Mouse (Mus musculus): ENCODE results near the gene Fgf15.

The Fgf15 gene

DNA sequence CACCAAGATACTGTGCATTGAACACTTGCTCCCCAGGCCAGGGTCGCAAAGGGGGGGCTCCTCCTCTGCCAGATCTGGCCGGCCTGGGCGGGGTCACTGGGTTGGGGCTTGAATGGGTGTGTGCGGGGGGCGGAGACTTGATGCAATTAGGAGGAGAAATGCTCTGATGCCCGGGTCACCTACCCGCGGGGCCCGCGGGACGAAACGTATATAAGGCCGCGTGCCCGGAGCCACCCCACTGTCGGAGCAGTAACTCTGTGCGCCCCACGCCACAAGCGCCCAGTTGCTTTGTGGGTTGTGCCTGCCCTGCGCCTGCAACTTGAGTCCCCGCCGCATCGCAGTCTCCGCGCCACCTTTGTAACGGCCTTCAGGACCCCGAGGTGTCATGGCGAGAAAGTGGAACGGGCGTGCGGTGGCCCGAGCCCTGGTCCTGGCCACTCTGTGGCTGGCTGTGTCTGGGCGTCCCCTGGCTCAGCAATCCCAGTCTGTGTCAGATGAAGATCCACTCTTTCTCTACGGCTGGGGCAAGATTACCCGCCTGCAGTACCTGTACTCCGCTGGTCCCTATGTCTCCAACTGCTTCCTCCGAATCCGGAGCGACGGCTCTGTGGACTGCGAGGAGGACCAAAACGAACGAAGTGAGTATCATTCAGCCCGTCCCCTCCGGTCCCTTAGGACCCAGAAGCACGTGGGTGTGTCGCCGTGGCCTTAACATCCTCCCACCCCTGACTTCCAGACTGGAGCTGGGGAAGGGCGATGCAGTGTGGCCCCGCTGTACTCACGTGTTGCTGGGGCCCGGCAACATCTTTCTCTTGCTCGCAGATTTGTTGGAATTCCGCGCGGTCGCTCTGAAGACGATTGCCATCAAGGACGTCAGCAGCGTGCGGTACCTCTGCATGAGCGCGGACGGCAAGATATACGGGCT is at the start of gene Fgf15:
Fgf15 (plus strand) TSS at position 238 of the 925 bp plus-strand sequence.
- DNase-seq (ENCODE audit: low spot score in 2 of 2): peak in 1 of 2 experiments; percentile 3

DNA sequence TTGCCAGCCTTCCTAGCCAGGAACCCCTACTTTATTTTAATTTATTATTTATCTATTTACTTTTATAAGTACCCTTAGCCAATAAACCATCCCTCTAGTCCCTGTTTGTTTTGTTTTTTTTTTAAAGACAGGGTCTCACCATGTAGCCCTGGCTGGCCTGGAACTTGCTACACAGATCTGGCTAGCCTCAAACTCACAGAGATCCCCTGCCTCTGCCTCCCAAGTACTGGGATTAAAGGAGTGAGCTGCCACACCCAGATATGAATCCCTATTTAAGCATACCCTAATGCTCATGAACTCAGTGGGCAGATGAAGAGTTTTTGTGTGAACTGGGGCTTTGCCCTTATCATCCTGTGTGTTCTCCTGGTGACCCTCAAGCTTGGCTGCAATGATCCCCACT is 49.3 kb upstream of the Fgf15 start, which contains the start of gene Fgf4:
Fgf4 (plus strand) TSS at position 301 of the 400 bp plus-strand sequence.
- DNase-seq (ENCODE audit: low spot score in 2 of 2): no peak

DNA sequence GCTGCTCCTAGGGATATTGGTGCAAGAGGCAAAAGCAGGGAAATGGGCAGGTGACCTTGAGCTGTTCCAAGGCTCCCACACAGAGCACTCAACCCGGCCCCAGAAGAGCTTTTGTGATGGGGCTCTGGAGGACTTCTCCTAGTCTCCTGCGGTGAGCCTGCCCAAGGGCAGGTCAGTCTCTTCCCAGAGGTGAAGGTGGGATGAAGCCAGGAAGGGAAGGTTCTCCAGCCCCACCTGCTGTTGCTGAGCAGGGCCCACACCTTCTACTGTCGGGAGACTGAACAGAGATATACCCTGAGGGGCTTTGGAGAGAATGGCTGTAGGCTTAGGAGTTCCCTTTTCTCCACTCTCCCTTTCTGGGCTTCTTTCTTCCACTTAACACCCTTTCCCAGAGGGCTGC is 45.0 kb upstream of the Fgf15 start:
- DNase-seq (ENCODE audit: low spot score in 2 of 2): no peak

DNA sequence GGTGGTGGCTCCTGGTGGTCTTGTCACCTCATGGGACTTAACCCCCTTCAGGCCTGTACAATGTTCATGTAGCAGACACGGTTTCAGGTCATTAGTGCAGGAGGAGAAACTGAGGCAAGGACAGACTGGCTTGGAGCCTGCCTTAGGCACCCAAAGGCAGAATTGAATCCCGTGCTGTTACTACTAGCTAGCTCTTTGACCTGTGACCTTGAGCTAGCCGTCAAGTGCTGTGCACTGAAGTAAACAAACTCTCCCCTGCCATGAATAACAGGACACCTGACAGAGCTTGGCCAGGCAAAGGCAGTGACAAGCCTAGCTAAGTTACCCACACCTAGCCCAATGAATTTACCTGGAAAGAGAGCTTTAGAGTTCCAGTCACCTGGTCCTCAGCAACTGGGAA is 41.4 kb upstream of the Fgf15 start:
- DNase-seq (ENCODE audit: low spot score in 2 of 2): no peak

DNA sequence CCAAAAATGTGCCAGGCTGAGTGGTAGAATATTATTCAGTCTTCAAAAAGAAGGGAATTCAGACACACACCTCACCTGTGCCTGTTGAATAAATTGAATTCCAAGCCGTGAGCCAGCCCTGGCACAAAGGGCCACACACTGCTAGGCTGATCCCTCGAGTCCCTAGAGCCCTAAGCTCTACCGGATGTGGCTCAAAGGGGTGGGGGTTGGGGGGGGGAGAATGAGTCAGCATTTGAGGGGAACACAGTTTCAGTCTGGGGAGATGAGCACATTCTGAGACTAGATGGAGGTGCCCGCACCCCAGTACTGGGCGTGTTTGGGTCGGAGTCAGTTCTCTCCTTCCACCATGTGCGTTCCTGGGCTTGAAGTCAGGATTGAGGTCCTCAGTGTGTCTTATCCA is 39.2 kb upstream of the Fgf15 start:
- no peak for DNase-seq (ENCODE audit: low spot score in 2 of 2)

DNA sequence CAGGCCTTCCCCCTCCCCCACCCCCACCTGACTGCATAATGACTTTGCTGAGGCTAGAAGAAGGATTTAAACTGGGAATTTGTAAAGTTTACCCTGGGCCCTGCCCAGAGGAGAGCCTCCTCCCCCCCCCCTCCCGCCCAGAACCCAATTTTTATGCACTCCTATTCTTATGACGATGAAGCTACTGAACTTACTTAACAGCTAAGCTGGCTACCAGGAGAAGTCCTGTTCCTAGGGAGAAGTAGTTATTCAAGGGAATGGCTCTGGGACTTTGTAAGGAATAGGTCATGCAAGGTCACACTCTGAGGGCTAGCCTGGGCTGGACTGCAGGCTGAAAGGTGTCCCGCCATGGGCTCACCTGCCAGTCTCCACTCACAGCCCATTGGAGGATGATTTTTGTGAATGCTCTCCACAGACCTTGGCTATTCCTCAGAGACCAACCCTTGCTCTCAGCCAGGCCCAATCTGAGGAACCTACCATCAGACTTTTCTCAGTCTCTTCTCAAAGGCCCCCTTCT is 38.4 kb upstream of the Fgf15 start:
- DNase-seq (ENCODE audit: low spot score in 2 of 2): no peak

DNA sequence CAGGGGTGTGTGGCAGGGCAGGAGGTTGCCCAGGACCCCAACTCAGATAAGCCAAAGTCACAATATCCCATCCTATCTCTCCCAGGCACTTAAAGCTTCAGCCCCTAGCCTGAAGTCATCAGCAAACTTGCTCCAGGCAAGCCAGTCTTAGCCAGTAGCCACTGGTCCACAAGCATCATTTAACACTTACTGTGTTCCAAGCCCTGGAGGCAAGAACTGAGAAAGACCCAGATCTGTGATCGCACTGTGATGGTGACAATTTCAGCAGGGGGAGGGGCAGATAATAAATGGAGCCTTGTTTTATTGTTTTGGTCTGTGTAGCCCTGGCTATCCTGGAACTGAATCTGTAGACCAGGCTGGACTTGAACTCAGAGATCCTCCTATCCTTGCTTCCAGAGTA is 37.6 kb upstream of the Fgf15 start:
- DNase-seq (ENCODE audit: low spot score in 2 of 2): no peak

DNA sequence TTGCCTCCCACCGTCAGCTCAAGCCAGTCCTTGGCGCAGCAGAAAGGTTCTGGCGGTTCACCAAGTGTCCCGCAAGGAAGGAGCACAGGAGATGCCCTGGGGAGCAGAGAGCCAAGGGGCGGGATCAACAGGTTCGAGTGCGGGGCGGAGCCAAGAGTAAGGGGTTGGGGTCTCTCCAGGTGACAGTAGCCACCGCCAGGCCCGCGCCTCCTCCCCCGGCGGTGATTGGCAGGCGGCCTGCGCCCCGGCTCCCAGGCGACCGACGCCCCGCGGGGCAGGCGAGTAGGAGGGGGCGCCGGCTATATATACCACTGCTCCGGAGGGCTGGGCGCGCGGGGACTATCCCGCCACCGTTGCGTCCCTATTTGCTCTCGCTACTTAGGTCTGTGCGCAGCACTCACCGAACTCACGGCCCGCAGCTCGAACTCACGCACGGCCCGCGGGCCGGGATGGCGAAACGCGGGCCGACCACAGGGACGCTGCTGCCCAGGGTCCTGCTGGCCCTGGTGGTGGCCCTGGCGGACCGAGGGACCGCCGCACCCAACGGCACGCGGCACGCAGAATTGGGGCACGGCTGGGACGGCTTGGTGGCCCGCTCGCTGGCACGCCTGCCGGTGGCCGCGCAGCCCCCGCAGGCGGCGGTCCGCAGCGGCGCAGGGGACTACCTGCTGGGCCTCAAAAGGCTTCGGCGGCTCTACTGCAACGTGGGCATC is 35.1 kb upstream of the Fgf15 start:
- DNase-seq (ENCODE audit: low spot score in 2 of 2): no peak

DNA sequence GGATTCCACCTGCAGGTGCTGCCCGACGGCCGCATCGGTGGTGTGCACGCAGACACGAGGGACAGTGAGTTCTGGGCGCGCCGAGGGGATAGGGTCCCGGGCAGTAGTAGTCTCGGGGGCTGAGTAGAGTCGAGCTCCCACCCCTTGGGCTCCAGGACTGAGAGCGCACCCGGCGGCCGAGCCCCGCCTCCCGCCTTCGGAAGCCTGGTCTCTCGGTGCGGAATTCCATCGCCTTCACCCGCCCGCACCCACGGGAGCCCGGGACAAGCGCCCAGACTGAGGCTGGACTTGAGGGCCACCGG is 34.6 kb upstream of the Fgf15 start:
- no peak for DNase-seq (ENCODE audit: low spot score in 2 of 2)

DNA sequence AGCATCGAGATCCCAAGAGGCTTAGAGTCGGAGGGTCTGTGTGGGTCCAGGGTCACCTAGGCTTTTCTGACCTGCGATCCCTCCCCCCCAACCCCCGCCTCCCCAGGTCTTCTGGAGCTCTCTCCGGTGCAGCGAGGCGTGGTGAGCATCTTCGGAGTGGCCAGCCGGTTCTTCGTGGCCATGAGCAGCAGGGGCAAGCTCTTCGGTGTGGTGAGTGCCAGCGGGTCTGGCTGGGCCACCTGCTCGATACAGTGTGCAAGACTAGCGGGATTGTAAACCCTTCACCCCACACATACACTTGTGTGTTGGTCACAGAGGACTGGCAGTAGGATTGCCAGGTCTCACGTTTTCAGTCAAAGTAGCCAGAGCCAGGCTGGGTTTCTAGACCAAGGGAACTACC is 34.2 kb upstream of the Fgf15 start:
- DNase-seq (ENCODE audit: low spot score in 2 of 2): no peak

DNA sequence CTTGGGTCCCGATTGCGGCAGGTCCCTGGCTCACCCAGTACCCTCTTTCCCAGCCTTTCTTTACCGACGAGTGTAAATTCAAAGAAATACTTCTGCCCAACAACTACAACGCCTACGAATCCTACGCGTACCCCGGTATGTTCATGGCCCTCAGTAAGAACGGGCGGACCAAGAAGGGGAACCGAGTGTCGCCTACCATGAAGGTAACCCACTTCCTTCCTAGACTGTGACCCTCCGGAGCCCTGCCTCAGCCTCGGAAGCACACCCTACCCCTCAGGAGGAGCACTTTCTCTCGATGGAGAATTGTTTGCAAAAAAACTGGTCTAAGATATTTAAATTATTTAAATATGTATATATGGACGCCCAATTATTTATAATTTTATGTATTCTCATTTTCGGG is 33.6 kb upstream of the Fgf15 start:
- no peak for DNase-seq (ENCODE audit: low spot score in 2 of 2)

DNA sequence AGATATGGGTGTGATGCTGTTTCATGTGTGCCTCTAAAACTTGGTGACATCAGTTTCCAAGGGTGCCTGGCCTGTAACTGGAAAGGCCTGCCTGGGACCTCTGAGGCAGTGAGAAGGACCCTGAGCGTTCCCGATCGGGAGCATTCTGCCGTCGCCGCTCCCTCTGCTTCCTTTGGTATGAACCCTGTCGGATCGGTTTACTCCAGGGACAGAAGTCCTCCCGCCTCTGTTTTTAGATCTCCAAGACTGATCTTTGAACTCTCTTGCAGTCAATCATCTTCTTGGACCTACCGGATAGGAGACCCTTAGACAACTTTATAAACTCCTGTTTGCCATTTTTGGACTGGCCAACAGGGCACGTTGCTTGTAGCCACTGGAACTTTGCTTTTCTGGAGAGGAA is 33.1 kb upstream of the Fgf15 start:
- no peak for DNase-seq (ENCODE audit: low spot score in 2 of 2)

DNA sequence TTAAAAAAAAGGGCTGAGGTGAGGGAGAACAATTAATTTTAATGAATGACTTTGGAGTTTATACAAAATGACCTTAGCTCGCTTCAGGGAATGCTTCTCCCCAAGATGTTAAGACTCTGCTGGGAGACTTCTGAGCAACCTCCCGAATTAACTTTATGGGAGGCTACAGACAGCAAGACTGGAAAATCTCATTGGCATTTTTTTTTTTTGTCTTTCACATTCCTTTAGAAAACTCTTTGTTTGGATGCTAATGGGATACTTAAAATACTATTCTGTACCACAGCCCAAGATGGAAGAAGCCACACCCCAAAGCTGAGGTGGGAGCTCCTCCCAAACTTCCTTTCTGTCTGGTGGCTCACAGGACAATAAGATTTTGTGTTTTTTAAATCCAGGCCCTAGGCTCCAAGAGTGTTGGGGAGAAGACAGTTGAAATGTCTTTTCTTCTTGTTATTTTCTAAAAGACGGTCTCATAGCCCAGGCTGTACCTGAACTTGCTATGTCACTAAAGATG is 32.1 kb upstream of the Fgf15 start:
- DNase-seq (ENCODE audit: low spot score in 2 of 2): no peak

DNA sequence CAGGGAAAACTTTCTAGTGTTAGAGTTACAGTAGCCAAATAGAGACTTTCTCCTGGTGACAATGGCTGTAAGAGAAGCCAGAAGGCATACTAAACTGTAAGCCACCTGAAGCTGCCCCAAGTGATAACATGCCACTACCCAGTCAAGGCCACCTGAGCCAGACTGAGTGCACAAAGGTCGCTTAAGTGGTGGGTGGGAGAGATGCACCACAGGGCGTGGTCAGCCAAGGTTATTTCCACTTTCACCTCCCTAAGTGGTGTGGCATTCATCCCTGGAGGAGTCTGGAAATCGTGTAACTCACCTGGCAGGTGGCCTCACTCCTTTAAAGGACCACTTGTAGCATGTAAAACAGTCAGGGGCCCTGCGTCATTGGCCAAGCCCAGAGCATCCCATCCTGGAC is 29.2 kb upstream of the Fgf15 start:
- DNase-seq (ENCODE audit: low spot score in 2 of 2): no peak

DNA sequence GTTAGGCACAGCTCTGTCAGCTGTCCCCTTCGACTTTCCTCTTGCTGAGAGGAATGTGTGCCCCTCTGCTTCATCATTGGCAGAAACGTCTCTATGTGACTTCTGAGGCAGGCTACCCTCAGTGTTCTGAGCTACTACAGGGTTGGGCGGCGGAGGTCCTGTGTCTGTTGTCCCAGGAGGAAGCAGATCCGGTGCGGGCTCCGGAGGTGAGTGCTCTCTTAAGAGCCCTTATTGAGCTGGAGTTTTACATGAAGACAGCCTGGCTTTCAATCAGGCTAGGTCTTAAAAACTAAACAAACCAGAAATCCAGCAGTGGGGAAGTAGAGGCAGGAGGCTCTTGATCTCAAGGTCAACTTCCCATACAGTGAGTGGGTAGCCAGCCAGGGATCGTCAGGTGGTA is 28.7 kb upstream of the Fgf15 start:
- DNase-seq (ENCODE audit: low spot score in 2 of 2): no peak

DNA sequence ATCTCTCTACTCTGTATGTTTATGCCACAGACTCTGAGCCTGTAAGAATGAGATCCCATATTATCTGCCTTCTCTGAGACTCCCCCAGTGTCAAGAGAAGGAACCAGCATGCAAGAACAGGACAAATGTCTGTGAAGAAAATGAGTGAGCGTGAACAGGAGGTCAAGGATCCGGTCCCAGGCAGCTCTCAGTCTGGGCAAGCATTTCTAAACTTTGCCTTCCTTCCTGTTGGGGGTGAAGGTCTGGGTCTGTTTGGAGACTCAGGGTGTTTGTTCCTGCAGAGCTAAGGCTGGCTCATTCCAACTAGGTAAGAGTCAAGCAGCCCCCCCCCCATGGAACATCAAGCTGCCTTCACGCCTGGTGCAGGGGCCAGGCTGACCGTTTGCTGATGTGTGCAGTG is 23.9 kb upstream of the Fgf15 start:
- DNase-seq (ENCODE audit: low spot score in 2 of 2): no peak

DNA sequence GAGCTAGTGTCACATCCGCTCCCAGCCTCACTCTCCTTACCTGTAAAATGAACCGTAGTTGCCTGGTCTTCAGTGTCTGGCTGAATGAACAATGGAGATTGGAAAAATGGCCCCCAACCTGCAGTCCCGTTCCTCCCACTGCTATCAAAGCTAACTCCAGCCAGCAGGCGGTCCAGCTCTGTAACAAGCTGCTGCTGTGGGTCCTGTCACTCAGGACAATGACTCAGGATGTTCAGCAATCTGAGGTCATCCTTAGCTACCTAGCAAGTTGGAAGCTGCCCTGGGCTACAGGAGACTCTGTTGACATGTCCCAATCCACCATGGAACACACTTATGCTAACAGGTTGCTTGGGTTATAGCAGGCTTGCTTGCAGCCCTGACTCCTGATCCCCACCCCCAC is 23.2 kb upstream of the Fgf15 start:
- no peak for DNase-seq (ENCODE audit: low spot score in 2 of 2)

DNA sequence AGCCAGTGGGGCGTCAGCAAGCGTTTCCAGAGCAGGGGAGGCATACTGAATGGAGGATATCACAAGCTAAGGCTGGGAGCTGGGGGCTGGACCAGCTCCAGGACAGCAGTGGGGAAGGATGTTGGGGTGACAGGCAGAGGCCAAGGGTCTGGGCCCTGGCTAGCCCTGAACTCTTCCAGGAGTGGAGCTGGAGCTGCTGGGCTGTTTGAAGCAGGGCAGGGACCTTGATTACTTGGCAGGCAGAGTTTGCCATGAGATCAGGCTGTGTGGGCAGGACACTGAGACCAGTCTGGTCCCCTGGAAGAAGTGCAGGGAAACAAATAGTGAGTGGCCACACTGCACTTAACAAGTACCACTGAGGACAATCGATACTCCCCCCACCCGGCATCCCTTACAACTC is 22.1 kb upstream of the Fgf15 start:
- no peak for DNase-seq (ENCODE audit: low spot score in 2 of 2)

DNA sequence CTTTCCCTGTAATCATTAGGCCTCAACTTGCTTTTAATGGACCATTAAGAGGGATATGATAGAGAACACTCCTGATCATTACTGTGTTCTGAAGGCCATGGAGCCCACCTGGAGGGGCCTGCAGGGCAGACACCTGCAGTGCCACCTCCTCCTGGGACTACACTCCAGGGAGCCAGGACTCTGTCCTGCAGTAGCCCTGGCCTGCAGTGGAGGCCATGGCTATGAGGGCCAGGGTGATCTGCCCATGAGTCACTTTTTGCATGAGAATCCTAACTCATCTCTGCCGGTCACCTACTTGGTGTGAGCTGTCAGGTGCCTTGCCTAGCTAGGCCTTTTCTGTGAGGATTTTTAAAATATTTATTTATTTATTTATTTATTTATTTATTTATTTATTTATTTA is 17.9 kb upstream of the Fgf15 start:
- no peak for DNase-seq (ENCODE audit: low spot score in 2 of 2)

DNA sequence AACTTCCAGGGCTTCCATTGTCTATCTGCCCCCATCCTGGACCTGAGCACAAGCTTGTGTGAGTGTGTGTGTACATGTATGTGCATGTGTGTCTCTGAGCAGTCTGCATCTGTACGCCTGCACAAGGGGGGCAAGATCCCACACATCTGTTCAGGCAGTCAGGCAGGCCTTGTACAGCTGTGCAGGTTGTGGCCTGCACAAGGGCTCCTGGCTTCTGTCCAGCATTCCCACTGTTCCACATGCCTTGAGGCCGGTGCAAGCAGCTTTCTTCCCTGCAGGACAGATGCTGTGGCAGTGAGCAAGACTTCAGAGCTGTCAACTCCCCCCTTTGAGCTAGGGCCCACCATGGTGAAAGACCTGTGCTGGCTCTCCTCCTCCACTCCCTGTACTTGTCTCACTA is 13.2 kb upstream of the Fgf15 start:
- DNase-seq (ENCODE audit: low spot score in 2 of 2): no peak

DNA sequence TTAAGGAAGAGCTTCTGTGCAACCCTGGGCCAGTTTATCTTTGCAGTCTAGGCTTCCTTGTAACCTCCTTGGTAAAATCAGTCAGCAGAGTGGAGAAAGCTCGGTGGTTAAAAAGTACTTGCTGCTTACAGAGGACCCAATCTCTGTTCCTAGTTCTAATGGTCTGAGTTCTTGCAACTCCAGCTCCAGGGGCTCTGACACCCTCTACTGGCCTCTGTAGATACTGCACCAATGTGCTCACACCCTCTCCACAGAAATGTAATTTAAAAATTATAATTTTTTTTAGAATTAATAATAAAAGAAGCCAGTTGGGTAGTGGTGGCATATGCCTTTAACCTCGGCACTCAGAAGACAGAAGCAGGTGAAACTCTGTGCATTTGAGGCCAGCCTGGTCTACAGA is 8.7 kb upstream of the Fgf15 start:
- DNase-seq (ENCODE audit: low spot score in 2 of 2): no peak

DNA sequence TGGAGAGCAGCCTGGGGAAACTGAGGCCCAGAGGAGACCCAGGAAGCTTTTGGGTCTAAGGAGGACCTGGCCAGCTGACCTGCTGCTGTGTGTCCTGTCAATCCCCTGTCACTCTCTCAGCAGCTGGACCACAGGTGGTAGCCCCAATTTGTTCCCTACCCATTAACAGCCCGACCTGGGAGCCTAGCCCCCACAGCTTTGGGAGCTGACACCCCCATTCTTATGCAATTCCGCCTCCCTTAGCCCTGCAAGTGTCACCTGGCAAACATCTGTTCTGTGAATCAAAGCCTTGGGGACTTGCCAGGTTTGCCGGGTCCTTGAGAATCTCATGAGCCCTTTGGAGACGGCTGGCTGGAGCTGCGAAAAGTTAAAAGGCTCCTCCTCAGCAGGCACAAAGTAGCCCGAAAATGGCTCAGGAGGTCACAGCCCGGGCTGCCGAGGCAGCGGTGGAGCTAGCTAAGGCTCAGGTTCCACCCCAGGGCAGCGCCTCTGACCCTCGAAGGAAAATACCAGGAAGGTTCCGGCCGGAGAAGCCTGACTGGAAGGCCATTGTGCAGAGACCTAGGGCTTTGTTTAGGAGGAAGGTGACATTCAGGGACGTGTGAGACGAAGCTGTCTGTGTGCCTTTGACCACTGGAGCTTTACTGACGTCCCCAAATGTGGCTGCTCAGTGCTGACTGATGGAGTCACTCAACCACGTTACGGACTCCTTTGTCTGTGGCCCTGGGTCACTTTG is 7.6 kb upstream of the Fgf15 start:
- no peak for DNase-seq (ENCODE audit: low spot score in 2 of 2)

Data from spleen, postnatal 36 days (tissue).